Mouse (Mus musculus) Patski (cell line): ENCODE results near the gene Arpc2. TPM values are rescaled to one million over a fixed set of nuclear protein-coding genes. Genes with fewer than 3 reads are reported as not detected.

ENCODE experiments used
- ATAC-seq: fragments of 100-300 bp; one replicate; pipeline ENCODE4 v1.8.0; 2021
- CTCF ChIA-PET: fragments of 350-600 bp; sonication (Branson Sonifier 250); formaldehyde crosslinking; loops from one replicate; lab custom pipeline; 2022; ENCODE audit warnings: inconsistent platforms; lab: Charles Lee
- POLR2A ChIA-PET: fragments of 350-600 bp; sonication (Branson Sonifier 250); formaldehyde crosslinking; loops from one replicate; lab custom pipeline; 2022; ENCODE audit warnings: antibody characterized with exemption, inconsistent platforms; lab: Charles Lee
- DNase-seq: peaks from one replicate; pipeline ENCODE4 v3.0.0-alpha.2; 2011; ENCODE audit warnings: low read depth, low spot score
- H3K27me3 ChIP-seq: fragments of 371-371 bp; one replicate; pipeline ENCODE4 v1.5.1; 2021
- CTCF ChIP-seq: fragments of 100-300 bp; IDR thresholded peaks from one replicate; pipeline ENCODE4 v1.5.1; 2021
- in situ Hi-C: fragments of 300-500 bp; cut with MboI; formaldehyde crosslinking; loops from 3 replicates; pipeline ENCODE4 v1.11.1; 2018; ENCODE audit warnings: low pct_unique_long_range_greater_than_20kb, mixed read lengths
- polyA plus RNA-seq: library from polyadenylated mRNA; unstranded; gene quantifications from one replicate; pipeline ENCODE4 v1.2.3, GENCODE M21; 2021

Arpc2 gene
- polyA plus RNA-seq, 1 experiment from 2014 or later: 419 TPM

GRCm38 (mm10) chr1:74255704-74256345 lies 19.9 kb downstream of the Arpc2 start:
- POLR2A ChIA-PET: interaction anchor here (0.6 kb wide), 1 partner anchor 136 kb away, joined by 3 read pairs; no protein-coding TSS in a partner anchor
- no peak for ATAC-seq

GRCm38 (mm10) chr1:74256782-74257181 lies 20.9 kb downstream of the Arpc2 start:
- no peak for TF ChIP-seq CTCF
- ATAC-seq (no peak), DNase-seq (no peak)
- in situ Hi-C loops: no loop called here
- CTCF ChIA-PET: interaction anchor here (1.4 kb wide), 1 partner anchor 9 kb away, joined by 3 read pairs; no protein-coding TSS in a partner anchor
- POLR2A ChIA-PET: no interaction called here
- H3K27me3 ChIP-seq: no peaks in the 10 kb centered on the region

More at GRCm38 (mm10) chr1:74255704-74256345, 19.9 kb downstream of the Arpc2 start:
- CTCF ChIA-PET: no interaction called here
- no peaks in the 10 kb centered on the region for H3K27me3 ChIP-seq
- TF ChIP-seq CTCF: no peak
- in situ Hi-C loops: no loop called here
- DNase-seq: no peak

- in situ Hi-C loops: no loop called here
- DNase-seq: no peak
- no peak for ATAC-seq
- no peak for TF ChIP-seq CTCF
- POLR2A ChIA-PET: interaction anchor here (1.2 kb wide), 1 partner anchor 11 kb away, joined by 5 read pairs; no protein-coding TSS in a partner anchor
- CTCF ChIA-PET: interaction anchor here (1.3 to 2.0 kb wide), 2 partner anchors 11 to 13 kb away, joined by 3 to 5 read pairs; no protein-coding TSS in a partner anchor
- H3K27me3 ChIP-seq: no peaks in the 10 kb centered on the region
These were observed 26.6 kb downstream of the Arpc2 start for GRCm38 (mm10) chr1:74262510-74262909.

GRCm38 (mm10) chr1:74268750-74269149 lies 32.9 kb downstream of the Arpc2 start:
- ChIA-PET CTCF (interaction anchor here (1.7 to 2.9 kb wide), 2 partner anchors 16 to 20 kb away, joined by 4 to 10 read pairs; no protein-coding TSS in a partner anchor), POLR2A (no interaction called here)
- TF ChIP-seq CTCF: no peak
- H3K27me3 ChIP-seq: no peaks in the 10 kb centered on the region
- no peak for ATAC-seq
- in situ Hi-C loops: no loop called here
- DNase-seq: no peak

GRCm38 (mm10) chr1:74271659-74272058 lies 35.8 kb downstream of the Arpc2 start:
- ATAC-seq (no peak), DNase-seq (no peak)
- H3K27me3 ChIP-seq: no peaks in the 10 kb centered on the region
- in situ Hi-C loops: no loop called here
- ChIA-PET POLR2A (no interaction called here), CTCF (interaction anchor here (1.0 kb wide), 1 partner anchor 18 kb away, joined by 5 read pairs; no protein-coding TSS in a partner anchor)
- TF ChIP-seq CTCF: no peak

- ChIA-PET CTCF (interaction anchor here (1.1 kb wide), 1 partner anchor 27 kb away, joined by 3 read pairs; no protein-coding TSS in a partner anchor), POLR2A (interaction anchor here (0.6 to 1.6 kb wide), 3 partner anchors 36 to 99 kb away, joined by 3 read pairs; partner anchors contain the start of gene Arpc2)
- H3K27me3 ChIP-seq: no peaks in the 10 kb centered on the region
- ATAC-seq (no peak), DNase-seq (no peak)
- TF ChIP-seq CTCF: no peak
- in situ Hi-C loops: no loop called here
These were observed 39.1 kb downstream of the Arpc2 start for GRCm38 (mm10) chr1:74275015-74275414.

- ATAC-seq: no peak
- no peak for DNase-seq
- no peaks in the 10 kb centered on the region for H3K27me3 ChIP-seq
- no peak for TF ChIP-seq CTCF
- ChIA-PET CTCF (interaction anchor here (1.5 kb wide), 1 partner anchor 9 kb away, joined by 3 read pairs; no protein-coding TSS in a partner anchor), POLR2A (interaction anchor here (0.8 kb wide), 2 partner anchors 16 to 27 kb away, joined by 3 read pairs; no protein-coding TSS in a partner anchor)
- in situ Hi-C loops: no loop called here
These were observed 41.2 kb downstream of the Arpc2 start for GRCm38 (mm10) chr1:74277041-74277440.

GRCm38 (mm10) chr1:74277883-74278537 lies 42.1 kb downstream of the Arpc2 start:
- no peaks in the 10 kb centered on the region for H3K27me3 ChIP-seq
- ChIA-PET POLR2A (no interaction called here), CTCF (interaction anchor here (1.5 to 1.7 kb wide), 2 partner anchors 9 to 73 kb away, joined by 3 to 6 read pairs; no protein-coding TSS in a partner anchor)
- peak; percentile 92 for DNase-seq
- in situ Hi-C loops: no loop called here
- TF ChIP-seq CTCF: no peak
- peak; percentile 64 for ATAC-seq

- CTCF ChIA-PET: interaction anchor here (1.7 kb wide), 1 partner anchor 73 kb away, joined by 6 read pairs; no protein-coding TSS in a partner anchor
- H3K27me3 ChIP-seq: no peaks in the 10 kb centered on the region
- no peak for DNase-seq
- no peak for ATAC-seq
- TF ChIP-seq CTCF: no peak
- in situ Hi-C loops: no loop called here
- POLR2A ChIA-PET: no interaction called here
These were observed 42.7 kb downstream of the Arpc2 start, which contains the start of gene Gpbar1 for GRCm38 (mm10) chr1:74278538-74278937. Gene Gpbar1 (plus strand): TSS chr1:74278550.

- ATAC-seq (no peak), DNase-seq (no peak)
- POLR2A ChIA-PET: interaction anchor here (0.5 kb wide), 1 partner anchor 95 kb away, joined by 3 read pairs; no protein-coding TSS in a partner anchor
- H3K27me3 ChIP-seq: no peaks in the 10 kb centered on the region
- CTCF ChIA-PET: interaction anchor here (1.7 kb wide), 1 partner anchor 74 kb away, joined by 6 read pairs; no protein-coding TSS in a partner anchor
- in situ Hi-C loops: no loop called here
- no peak for TF ChIP-seq CTCF
These were observed 43.1 kb downstream of the Arpc2 start for GRCm38 (mm10) chr1:74278988-74279387.
